Mouse (Mus musculus) CH12.LX (cell line): ENCODE measurements around the gene Gm10972. TPM values are rescaled to one million over a fixed set of nuclear protein-coding genes. Genes with fewer than 3 reads are reported as not detected.
"Not testable (repeated sequence)": the region's sequence is repeated elsewhere in the genome, so short reads cannot be mapped to it uniquely, and the experiment has no call there.

Experiments
- DNase-seq: peaks from one replicate; pipeline ENCODE4 v3.0.0-alpha.2; 2013; ENCODE audit errors: extremely low read depth
- H3K27ac ChIP-seq: 2 replicates; pipeline ENCODE4 v1.5.1; 2012; ENCODE audit warnings: low read depth, mild to moderate bottlenecking, control low read depth, moderate library complexity; ENCODE audit not compliant: insufficient read depth
- H3K27me3 ChIP-seq: replicated peaks from 2 replicates; pipeline ENCODE3; 2012; ENCODE audit warnings: inconsistent platforms
- H3K36me3 ChIP-seq, 2 experiments: replicated peaks in 1 of 2; 2 replicates each; pipeline versions ENCODE3 to v1.6.1; 2012; ENCODE audit warnings: inconsistent platforms in 1 of 2, low read length in 1 of 2, mild to moderate bottlenecking in 1 of 2, mixed read lengths in 1 of 2, moderate library complexity in 1 of 2; ENCODE audit not compliant: control insufficient read depth in 1 of 2, insufficient read depth in 1 of 2
- H3K4me1 ChIP-seq, 2 experiments: 2 replicates each; pipeline ENCODE4 v1.6.1; 2012; ENCODE audit warnings: inconsistent platforms in 1 of 2, moderate library complexity in 1 of 2; ENCODE audit not compliant: insufficient read depth in 2 of 2, control insufficient read depth in 1 of 2
- H3K4me2 ChIP-seq: 2 replicates; pipeline ENCODE4 v1.6.1; 2012; ENCODE audit warnings: low read depth, mild to moderate bottlenecking, control low read depth; ENCODE audit not compliant: poor library complexity, insufficient read depth, severe bottlenecking
- H3K4me3 ChIP-seq, 3 experiments: fragments of 150-350 bp in 1 of 3; sonication (generic) in 1 of 3; replicated peaks in 1 of 3; 2 replicates each; pipeline versions ENCODE3 to v1.5.1; 2011 to 2012; ENCODE audit warnings: low read depth in 2 of 3, low read length in 2 of 3, mild to moderate bottlenecking in 2 of 3, moderate library complexity in 2 of 3, control low read depth in 1 of 3, improper control_type of control experiment in 1 of 3, inconsistent platforms in 1 of 3, mixed read lengths in 1 of 3; ENCODE audit not compliant: poor library complexity in 1 of 3
- H3K79me2 ChIP-seq: replicated peaks from 2 replicates; pipeline ENCODE4 v1.6.1; 2012; ENCODE audit warnings: mild to moderate bottlenecking, moderate library complexity; ENCODE audit not compliant: control insufficient read depth, poor library complexity, insufficient read depth, severe bottlenecking; ENCODE audit errors: extremely low read depth
- H3K9ac ChIP-seq: 2 replicates; pipeline ENCODE4 v1.6.1; 2012; ENCODE audit warnings: low read depth, mild to moderate bottlenecking, control low read depth, moderate library complexity; ENCODE audit not compliant: insufficient read depth
- H3K9me3 ChIP-seq: replicated peaks from 2 replicates; pipeline ENCODE3; 2012; ENCODE audit warnings: low read length, inconsistent platforms, mixed read lengths
- NRF1 ChIP-seq: IDR thresholded peaks from 2 replicates; pipeline ENCODE4 v1.6.1; 2014; ENCODE audit warnings: low read depth, mild to moderate bottlenecking, inconsistent platforms, low read length, improper control_type of control experiment, moderate library complexity
- ZNF384 ChIP-seq: IDR thresholded peaks from 2 replicates; pipeline ENCODE4 v1.6.1; 2012; ENCODE audit warnings: low read depth, low read length, improper control_type of control experiment, inconsistent platforms
- dilution Hi-C: fragments of 300-500 bp; cut with MboI; formaldehyde crosslinking; loops from 2 replicates; pipeline ENCODE4 v1.14.3; 2020; ENCODE audit warnings: low sequenced_read_pairs; ENCODE audit not compliant: extremely low pct_unique_long_range_greater_than_20kb, extremely low pct_ligation_motif_present
- in situ Hi-C: fragments of 300-500 bp; cut with MboI; formaldehyde crosslinking; loops from 3 replicates; pipeline ENCODE4 v1.14.3; 2019; ENCODE audit warnings: low sequenced_read_pairs, low pct_ligation_motif_present, low pct_unique_long_range_greater_than_20kb, mixed read lengths
- polyA plus RNA-seq: library from polyadenylated mRNA; unstranded; fragments of >175 nt; gene quantifications from 2 replicates; pipeline ENCODE4 v1.2.1, GENCODE M21; 2012; ENCODE audit warnings: low read depth; ENCODE audit not compliant: insufficient read length
- total RNA-seq, 2 experiments: library from RNA; depleted of rRNA; stranded (reverse); fragments of 300-350 nt in 1 of 2; fragments of >200 nt in 1 of 2; gene quantifications; 2 replicates each; pipeline ENCODE4 v1.2.3; 2012 to 2014

Gene Gm10972
- total and polyA plus RNA-seq, 3 experiments = not detected

DNA sequence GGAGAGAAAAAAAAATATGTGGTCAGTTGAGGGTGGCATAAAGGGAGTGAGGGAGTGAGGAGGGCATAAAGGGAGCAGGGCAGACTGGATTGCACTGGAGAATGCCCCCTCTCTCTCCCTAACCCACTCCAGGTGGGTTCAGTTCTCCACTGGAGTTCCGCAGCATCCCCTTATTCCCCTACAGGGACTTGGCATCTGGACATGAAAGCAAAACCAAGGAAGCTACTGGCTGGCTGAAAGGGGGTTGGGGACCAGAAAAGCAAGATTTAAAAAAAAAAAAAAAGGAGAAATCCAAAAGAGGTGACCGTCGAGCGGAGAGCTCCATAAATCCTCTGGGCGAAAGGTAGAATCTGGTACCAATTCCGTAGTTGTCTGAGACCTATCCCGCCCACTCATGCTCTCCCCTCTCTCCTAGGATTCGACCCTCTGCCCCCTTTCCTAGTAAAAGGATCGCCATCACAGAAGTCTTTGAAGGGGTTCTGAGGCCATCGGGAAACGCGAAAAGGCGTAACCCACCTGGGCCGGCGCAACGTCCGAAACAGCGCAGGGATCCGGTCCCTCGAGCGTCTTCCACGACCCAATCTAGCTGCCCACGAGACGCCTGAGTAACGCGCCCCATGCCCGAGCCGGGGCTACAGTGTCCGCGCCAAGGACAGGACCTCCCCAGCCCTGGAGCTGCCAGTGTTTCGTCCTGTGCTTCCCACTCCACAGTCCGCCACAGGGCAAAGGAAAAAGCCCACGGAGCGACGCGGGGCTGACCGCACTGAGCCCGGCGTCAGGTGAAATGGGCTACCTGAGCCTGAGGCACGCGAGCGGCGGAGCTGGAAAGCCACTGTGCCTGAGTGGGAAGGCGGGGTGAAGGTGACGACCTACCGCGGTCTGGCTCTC is 15.2 kb downstream of the Gm10972 start:
- in situ Hi-C loops, H3K79me2 ChIP-seq, DNase-seq, H3K27me3 ChIP-seq, dilution Hi-C loops, H3K9me3 ChIP-seq, H3K9ac ChIP-seq, H3K27ac ChIP-seq, H3K36me3 ChIP-seq: not testable (repeated sequence)
- Histone ChIP-seq H3K4me3 (peak overlapping the region; percentile 16 to 53 (median 46)), H3K4me2 (peak overlapping the region; percentile 88), H3K4me1 (peaks cover 4 to 16% of the 10 kb centered on the region in 2 experiments)
- peak; percentile 34; the same call in 1 of the 2 replicates for TF ChIP-seq ZNF384

GRCm38 (mm10) chr3:94658740-94659095 is 15.8 kb downstream of the Gm10972 start, which contains the start of gene Tuft1:
Tuft1 (minus strand) TSS chr3:94658872.
- peak within 1 kb of the TSS; percentile 16 to 53 (median 46) for H3K4me3 ChIP-seq
- TF ChIP-seq NRF1 = peak; percentile 19; the same call in 1 of the 2 replicates
- TF ChIP-seq, all 38 proteins: peak for 1; not testable (repeated sequence) for 37
- in situ Hi-C loops, H3K79me2 ChIP-seq, H3K9ac ChIP-seq, dilution Hi-C loops, H3K27ac ChIP-seq, H3K9me3 ChIP-seq, H3K36me3 ChIP-seq, DNase-seq, H3K27me3 ChIP-seq: not testable (repeated sequence)
- Histone ChIP-seq H3K4me1 (peaks cover 4 to 16% of the 10 kb centered on the region in 2 experiments), H3K4me2 (peak within 1 kb of the TSS; percentile 88)

DNA sequence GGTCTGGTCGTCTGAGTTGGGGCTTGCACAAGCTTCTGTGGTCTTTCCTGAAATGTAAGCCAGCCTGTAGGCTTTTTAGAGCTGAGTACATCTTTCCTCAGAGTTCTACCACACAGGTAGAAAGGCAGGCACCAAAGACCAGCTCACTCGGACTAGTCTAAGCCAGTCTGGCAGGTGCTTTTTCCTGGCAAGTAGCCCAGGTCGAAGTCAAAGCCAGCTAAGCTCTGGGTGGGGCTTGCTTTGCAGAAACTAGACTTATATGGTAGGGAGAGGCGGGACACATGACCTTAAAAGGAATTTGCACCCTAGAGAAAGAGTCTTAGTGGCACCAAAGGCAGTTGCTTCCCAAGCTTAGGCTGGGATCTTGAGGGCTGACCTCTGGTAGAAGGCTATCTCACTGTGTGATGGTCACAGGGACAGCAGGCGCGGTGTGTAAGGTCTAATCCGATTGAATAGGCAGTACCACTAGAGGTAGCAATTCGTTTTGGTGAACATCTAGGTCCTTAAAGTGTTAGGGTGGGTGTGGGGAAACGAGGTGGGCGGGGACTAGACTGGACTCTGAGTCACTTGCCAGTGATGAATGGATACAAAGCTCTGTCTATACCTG is 16.3 kb downstream of the Gm10972 start:
- H3K27ac ChIP-seq, H3K79me2 ChIP-seq, H3K27me3 ChIP-seq, H3K9me3 ChIP-seq, dilution Hi-C loops, in situ Hi-C loops, H3K36me3 ChIP-seq, H3K4me3 ChIP-seq, H3K9ac ChIP-seq: not testable (repeated sequence)
- DNase-seq = peak; percentile 29
- Histone ChIP-seq H3K4me2 (peak overlapping the region; percentile 77; the same call in 1 of the 2 replicates), H3K4me1 (peaks cover 4 to 16% of the 10 kb centered on the region in 2 experiments)

DNA sequence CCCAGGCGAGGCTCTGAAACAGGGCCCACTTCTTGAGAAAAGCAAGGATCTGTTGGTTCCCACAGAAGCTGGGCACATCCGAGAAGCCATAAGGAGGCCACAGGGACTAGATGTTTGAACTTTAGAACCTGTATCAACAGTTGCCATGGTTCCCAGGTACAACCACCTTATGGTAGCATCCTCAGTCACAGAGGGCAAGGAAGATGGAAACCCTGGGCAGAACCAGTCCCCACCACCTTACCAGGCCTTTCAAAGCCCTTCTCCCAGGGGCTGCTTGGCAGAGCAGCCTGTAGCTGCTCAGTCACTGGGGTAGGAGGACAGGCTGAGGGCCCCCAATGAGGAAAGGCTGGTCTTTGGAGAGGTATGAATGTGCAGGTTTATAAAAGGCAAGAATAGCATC is 17.9 kb downstream of the Gm10972 start:
- dilution Hi-C loops, H3K79me2 ChIP-seq, H3K4me3 ChIP-seq, H3K9me3 ChIP-seq, H3K27ac ChIP-seq, H3K4me2 ChIP-seq, in situ Hi-C loops, H3K27me3 ChIP-seq, H3K9ac ChIP-seq, H3K36me3 ChIP-seq, DNase-seq: not testable (repeated sequence)
- H3K4me1 ChIP-seq = peaks cover 4 to 16% of the 10 kb centered on the region in 2 experiments
